Mouse (Mus musculus) right cerebral cortex, postnatal 36 days (tissue): ENCODE measurements around the gene Rrp7a.
A peak's percentile ranks its signal among the peaks of the same experiment; 100 is the strongest.

ENCODE experiments used
- DNase-seq, 2 experiments: peaks; one replicate each; pipeline ENCODE4 v3.0.0; 2022; ENCODE audit warnings: low spot score in 2 of 2, mixed read lengths in 1 of 2

Rrp7a gene

GRCm38 (mm10) chr15:83122566-83123145 is at the start of gene Rrp7a:
Gene Rrp7a (minus strand): TSS chr15:83122801.
- peak; percentile 91 for DNase-seq

- DNase-seq, result peak; percentile 95 to 96
These were observed 49.3 kb upstream of the Rrp7a start for GRCm38 (mm10) chr15:83171712-83172481.

- DNase-seq, result no peak
These were observed 48.5 kb upstream of the Rrp7a start for GRCm38 (mm10) chr15:83170956-83171659.

- no peak for DNase-seq
These were observed 47.4 kb upstream of the Rrp7a start for GRCm38 (mm10) chr15:83169772-83170722.

- no peak for DNase-seq
These were observed 46.5 kb upstream of the Rrp7a start for GRCm38 (mm10) chr15:83168875-83169771.

- no peak for DNase-seq
These were observed 45.7 kb upstream of the Rrp7a start for GRCm38 (mm10) chr15:83168311-83168710.

- no peak for DNase-seq
These were observed 45.0 kb upstream of the Rrp7a start for GRCm38 (mm10) chr15:83167550-83168065.

- no peak for DNase-seq
These were observed 44.5 kb upstream of the Rrp7a start for GRCm38 (mm10) chr15:83167126-83167525.

GRCm38 (mm10) chr15:83166642-83167041 is 44.0 kb upstream of the Rrp7a start:
- no peak for DNase-seq

- no peak for DNase-seq
These were observed 43.1 kb upstream of the Rrp7a start for GRCm38 (mm10) chr15:83165526-83166315.

- no peak for DNase-seq
These were observed 42.4 kb upstream of the Rrp7a start for GRCm38 (mm10) chr15:83164971-83165471.

- no peak for DNase-seq
These were observed 40.4 kb upstream of the Rrp7a start for GRCm38 (mm10) chr15:83162818-83163485.

GRCm38 (mm10) chr15:83162001-83162400 is 39.4 kb upstream of the Rrp7a start:
- no peak for DNase-seq

- DNase-seq, result no peak
These were observed 38.6 kb upstream of the Rrp7a start for GRCm38 (mm10) chr15:83161062-83161748.

GRCm38 (mm10) chr15:83160561-83160960 is 38.0 kb upstream of the Rrp7a start:
- DNase-seq, result no peak

- no peak for DNase-seq
These were observed 37.2 kb upstream of the Rrp7a start for GRCm38 (mm10) chr15:83159823-83160222.

GRCm38 (mm10) chr15:83158587-83159160 is 36.1 kb upstream of the Rrp7a start:
- no peak for DNase-seq

- DNase-seq, result no peak
These were observed 35.1 kb upstream of the Rrp7a start for GRCm38 (mm10) chr15:83157667-83158064.
